Mouse (Mus musculus) activated CD4-positive, CD25-positive, alpha-beta regulatory T cell, adult 4 months (primary cell): ENCODE results near the gene Rnf185. TPM values are rescaled to one million over a fixed set of nuclear protein-coding genes. Genes with fewer than 3 reads are reported as not detected.

Experiments
- ATAC-seq: one replicate; pipeline ENCODE4 v1.8.0; 2017
- polyA plus RNA-seq, 2 experiments: library from polyadenylated mRNA; unstranded; fragments of 100-300 nt; shearing (Covaris generic); gene quantifications; one replicate each; pipeline ENCODE4 v1.2.1; 2017

Gene Rnf185
- polyA plus RNA-seq = 10 to 100 TPM; 17.6 to 18.9 TPM

- peak; percentile 97 for ATAC-seq
Measured at GRCm38 (mm10) chr11:3452167-3452639, at the start of gene Rnf185. TSS of gene Rnf185 (minus strand) at chr11:3452363.

- ATAC-seq = no peak
Measured at GRCm38 (mm10) chr11:3497296-3497695, 45.1 kb upstream of the Rnf185 start.

GRCm38 (mm10) chr11:3496756-3497155, 44.6 kb upstream of the Rnf185 start:
- no peak for ATAC-seq

DNA sequence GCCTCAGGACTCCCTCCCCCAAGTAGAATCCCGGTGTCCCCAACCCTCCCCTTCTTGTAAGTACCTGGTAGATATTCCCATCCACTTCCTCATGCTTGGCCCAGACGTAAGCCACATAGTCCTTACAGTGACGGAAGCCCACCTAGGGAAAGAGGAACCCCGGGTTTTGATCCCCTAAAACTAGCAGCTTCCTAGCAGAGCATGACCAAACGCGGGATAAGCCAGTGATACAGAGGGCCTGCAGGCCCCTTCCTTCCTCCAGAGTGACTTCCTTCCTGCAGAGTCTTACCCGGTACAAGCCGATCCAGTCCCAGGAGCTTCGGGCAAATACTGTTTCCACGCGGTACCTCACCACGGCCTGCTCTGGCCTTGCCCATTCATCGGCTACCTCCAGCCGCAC, 43.3 kb upstream of the Rnf185 start:
- no peak for ATAC-seq

- no peak for ATAC-seq
Measured at GRCm38 (mm10) chr11:3494857-3495256, 42.7 kb upstream of the Rnf185 start.

DNA sequence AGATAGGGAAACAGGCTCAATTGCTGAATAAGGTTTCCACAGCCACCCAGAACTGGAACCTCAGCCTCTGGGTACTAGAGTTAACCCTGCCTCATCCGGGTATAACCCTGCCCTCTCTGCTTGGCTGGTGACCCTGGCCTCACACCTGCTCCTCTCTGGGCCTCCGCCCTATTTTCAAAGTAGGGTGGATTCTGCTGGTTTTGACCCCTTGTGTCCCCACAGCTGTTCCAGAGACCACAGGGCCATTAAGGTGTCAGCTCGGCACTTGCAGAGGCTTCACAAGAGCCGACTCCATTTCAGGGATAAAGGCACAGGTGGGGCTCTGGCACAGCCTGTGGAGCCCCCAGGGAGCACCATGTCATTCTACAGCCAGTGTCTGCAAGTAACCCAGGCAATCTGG, 40.6 kb upstream of the Rnf185 start:
- ATAC-seq = no peak

- ATAC-seq = no peak
Measured at GRCm38 (mm10) chr11:3489036-3489435, 36.9 kb upstream of the Rnf185 start.

GRCm38 (mm10) chr11:3487952-3488570, 35.9 kb upstream of the Rnf185 start, which contains the start of gene Pla2g3:
TSS of gene Pla2g3 (plus strand) at chr11:3488284.
- no peak for ATAC-seq

- ATAC-seq = no peak
Measured at GRCm38 (mm10) chr11:3486349-3486748, 34.2 kb upstream of the Rnf185 start.

DNA sequence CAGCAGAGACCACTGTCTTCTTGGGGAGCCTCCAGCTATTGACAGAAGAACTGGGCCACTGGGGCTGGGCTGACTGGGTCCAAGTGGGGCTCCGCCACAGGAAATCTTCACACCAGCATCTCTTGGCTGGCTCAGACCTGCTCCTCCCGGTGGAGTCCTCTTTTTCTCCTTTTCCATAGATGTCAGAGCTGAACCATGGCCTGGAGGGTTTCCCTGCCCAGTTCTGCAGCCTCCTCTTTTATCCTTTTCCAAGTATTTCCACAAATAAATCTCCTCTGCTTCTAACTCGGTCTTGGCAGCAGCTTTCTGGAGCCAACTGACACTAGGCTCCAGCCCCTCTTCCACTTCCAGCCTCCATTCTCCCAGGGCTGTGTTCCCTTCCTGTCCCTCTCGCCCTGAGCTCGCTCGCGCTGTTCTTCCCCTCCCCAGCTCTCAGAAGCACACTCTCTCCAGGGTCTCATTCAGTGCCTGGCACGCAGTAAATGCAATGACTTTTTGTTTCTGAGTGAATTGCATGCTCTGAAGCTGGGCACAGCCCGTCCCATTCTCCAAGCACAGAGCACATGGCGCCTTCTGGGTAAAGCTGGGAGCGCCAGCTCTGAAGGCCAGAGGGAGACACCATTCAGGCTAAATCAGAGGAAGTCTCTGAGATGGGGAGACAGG, 31.9 kb upstream of the Rnf185 start:
- no peak for ATAC-seq

DNA sequence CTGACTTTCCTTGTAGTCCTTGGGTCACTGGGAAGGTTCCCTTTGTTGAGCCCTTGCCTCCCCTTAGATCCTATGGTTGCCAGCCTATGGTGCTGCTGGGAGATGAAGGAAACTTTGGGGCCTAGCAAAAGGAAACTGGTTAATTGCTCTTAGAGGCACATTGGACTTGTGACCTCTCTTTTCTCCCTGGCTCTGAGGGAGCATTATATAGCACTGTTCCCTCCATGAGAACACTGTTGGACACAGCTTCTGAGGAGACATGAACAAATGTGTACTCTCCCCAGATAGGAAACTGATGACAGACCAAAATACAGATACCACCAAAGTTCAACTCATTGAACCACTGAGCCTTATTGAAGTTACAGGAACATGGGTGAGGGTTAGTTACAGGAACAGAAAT, 23.3 kb upstream of the Rnf185 start:
- no peak for ATAC-seq

GRCm38 (mm10) chr11:3474480-3475115, 22.4 kb upstream of the Rnf185 start:
- ATAC-seq = no peak

DNA sequence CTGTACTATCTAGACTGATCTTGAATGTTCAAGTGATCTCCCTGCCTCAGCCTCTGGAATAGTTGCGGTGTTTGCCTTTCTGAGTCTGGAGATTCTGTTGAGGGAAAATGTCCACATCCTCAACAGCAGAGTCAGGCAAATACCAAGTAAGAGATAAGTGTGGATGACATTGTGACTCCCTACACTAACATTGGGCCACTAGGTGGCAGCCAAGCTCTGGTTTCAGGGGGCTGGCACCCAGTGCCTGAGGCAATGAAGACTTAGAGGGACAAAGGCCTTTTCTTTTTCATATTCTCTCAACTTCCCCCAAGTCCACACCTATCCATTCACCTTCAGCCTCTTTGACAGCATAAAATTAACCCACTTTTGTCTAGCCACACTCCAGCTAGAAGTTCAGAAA, 20.3 kb upstream of the Rnf185 start:
- peak; percentile 52 for ATAC-seq

DNA sequence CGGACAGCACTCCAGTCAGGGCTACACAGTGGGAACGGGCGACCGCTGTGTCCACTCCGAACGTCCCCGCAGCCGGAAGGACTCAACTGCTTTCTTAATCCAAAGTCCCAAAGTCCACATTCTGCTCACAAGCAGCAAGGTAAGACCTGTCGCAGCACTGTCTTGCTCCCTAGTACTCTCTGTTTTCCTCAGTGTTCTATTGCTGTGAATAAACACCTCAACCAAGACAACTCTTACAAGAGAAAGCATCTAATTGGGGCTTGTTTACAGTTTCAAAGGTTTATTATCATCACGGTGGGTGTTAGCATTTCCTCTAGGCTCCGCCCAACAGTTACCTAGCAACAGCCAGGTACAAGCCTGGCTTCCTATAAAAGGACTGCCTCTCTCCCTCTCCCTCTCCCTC, 19.3 kb upstream of the Rnf185 start:
- no peak for ATAC-seq

- no peak for ATAC-seq
Measured at GRCm38 (mm10) chr11:3462846-3463245, 10.7 kb upstream of the Rnf185 start.

- ATAC-seq = no peak
Measured at GRCm38 (mm10) chr11:3459105-3459468, 6.9 kb upstream of the Rnf185 start.

DNA sequence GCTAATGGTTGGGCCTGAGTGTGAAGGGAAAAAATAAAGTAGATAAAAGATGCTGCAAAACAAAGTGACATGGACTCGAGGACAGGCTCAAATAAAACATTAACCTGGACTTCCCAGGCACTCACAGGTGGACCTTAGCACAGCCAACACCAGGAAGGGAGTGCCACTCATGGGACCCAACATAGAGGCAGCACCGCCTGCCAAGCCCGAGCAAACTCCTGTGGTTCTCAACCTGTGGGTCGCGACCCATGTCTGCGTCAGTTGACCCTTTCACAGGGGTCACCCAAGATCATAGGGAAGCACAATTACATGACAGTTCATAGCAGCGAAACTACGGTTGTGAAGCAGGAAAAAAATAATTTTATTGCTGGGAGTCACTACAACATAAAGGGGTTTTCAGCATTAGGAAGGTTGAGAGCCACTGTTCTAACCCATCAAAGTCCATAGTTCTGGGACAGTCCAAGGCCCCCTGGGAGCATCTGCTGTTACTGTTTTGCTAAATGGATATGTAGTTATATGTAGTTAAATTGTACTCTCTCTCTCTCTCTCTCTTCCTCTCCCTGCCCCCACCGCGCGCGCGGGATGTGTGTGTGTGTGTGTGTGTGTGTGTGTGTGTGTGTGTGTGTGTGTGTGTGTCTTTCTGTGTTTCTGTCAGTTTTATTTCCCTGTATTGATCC, 6.4 kb upstream of the Rnf185 start:
- ATAC-seq = no peak

DNA sequence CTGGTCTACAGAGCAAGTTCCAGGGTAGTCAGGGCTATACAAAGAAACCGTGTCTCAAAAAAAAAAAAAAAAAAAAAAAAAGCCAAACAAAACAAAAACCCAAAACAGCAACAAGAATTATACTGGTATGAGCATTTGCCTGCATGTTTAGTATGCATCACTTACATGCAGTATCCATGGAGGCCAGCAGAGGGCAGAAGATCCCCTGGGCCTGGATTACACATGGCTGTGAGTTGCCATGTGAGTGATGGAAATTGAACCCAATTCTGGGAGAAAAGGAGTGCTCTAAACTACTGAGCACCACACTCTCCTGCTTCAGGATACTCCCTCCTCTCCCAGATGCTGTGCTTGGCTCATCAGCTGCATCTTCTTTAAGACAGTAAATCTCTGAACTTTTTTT, 4.2 kb upstream of the Rnf185 start:
- ATAC-seq = no peak

GRCm38 (mm10) chr11:3454506-3454905, 2.3 kb upstream of the Rnf185 start:
- no peak for ATAC-seq

GRCm38 (mm10) chr11:3453467-3453866, 1.3 kb upstream of the Rnf185 start:
- no peak for ATAC-seq

- no peak for ATAC-seq
Measured at GRCm38 (mm10) chr11:3452769-3453168, 606 bp upstream of the Rnf185 start.

GRCm38 (mm10) chr11:3451701-3452163, 431 bp downstream of the Rnf185 start:
- ATAC-seq = peak; percentile 14

DNA sequence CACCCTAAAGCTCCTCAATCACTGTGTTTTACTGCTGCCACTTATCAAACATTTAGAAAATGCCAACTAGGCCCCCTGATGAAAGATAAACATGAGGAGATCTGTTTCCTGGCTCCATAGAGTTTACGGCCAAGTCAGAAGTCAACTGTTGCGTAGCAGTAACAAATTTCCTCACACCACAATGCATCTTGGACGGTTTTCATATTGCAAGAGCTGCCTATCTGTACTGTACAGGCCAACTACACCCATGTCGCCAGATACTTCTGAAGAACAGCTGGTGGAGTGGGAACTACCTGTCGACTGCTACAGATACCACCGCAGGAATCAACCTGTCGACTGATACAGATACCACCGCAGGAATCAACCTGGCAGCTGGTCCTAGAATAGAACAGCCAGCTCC, 7.3 kb downstream of the Rnf185 start:
- ATAC-seq = no peak
